Mouse (Mus musculus) embryonic facial prominence, embryonic 11.5 days (tissue): ENCODE measurements around the gene Khdrbs1. TPM values are rescaled to one million over a fixed set of nuclear protein-coding genes. Genes with fewer than 3 reads are reported as not detected.
A peak's percentile ranks its signal among the peaks of the same experiment; 100 is the strongest.

Source experiments
- ATAC-seq: fragments of 200-750 bp; cut with Nextera tagmentation; replicated peaks from 2 replicates; pipeline ENCODE4 v1.8.0; 2017; ENCODE audit warnings: low read depth; ENCODE audit not compliant: insufficient number of reproducible peaks, low FRiP score, low TSS enrichment
- DNase-seq: peaks from one replicate; pipeline ENCODE4 v3.0.0-alpha.2; 2015; ENCODE audit warnings: low spot score
- H3K27ac ChIP-seq: fragments of 300-500 bp; sonication (generic); replicated peaks from 2 replicates; pipeline ENCODE4 v1.5.1; 2014; ENCODE audit warnings: mild to moderate bottlenecking, low read depth, low read length, control low read depth
- H3K27me3 ChIP-seq: fragments of 300-500 bp; sonication (generic); 2 replicates; pipeline ENCODE4 v1.6.1; 2014; ENCODE audit warnings: mild to moderate bottlenecking, low read length, moderate library complexity, mixed read lengths; ENCODE audit not compliant: control insufficient read depth, insufficient read depth
- H3K36me3 ChIP-seq: fragments of 300-500 bp; sonication (generic); replicated peaks from 2 replicates; pipeline ENCODE4 v1.6.1; 2014; ENCODE audit warnings: low read depth, mild to moderate bottlenecking, low read length, moderate library complexity, mixed read lengths; ENCODE audit not compliant: control insufficient read depth, insufficient read depth
- H3K4me1 ChIP-seq: fragments of 300-500 bp; sonication (generic); 2 replicates; pipeline ENCODE4 v1.6.1; 2014; ENCODE audit warnings: low read length, mixed read lengths; ENCODE audit not compliant: control insufficient read depth, insufficient read depth
- H3K4me2 ChIP-seq: fragments of 300-500 bp; sonication (generic); 2 replicates; pipeline ENCODE4 v1.6.1; 2014; ENCODE audit warnings: low read depth, mild to moderate bottlenecking, control low read depth, low read length, moderate library complexity
- H3K4me3 ChIP-seq: fragments of 300-500 bp; sonication (generic); 2 replicates; pipeline ENCODE4 v1.5.1; 2014; ENCODE audit warnings: low read depth, low read length, control low read depth
- H3K9ac ChIP-seq: fragments of 300-500 bp; sonication (generic); replicated peaks from 2 replicates; pipeline ENCODE4 v1.6.1; 2014; ENCODE audit warnings: mild to moderate bottlenecking, control low read depth, low read length
- H3K9me3 ChIP-seq: fragments of 300-500 bp; sonication (generic); replicated peaks from 2 replicates; pipeline ENCODE4 v1.6.1; 2016; ENCODE audit warnings: mild to moderate bottlenecking, low read length, inconsistent platforms, mixed read lengths; ENCODE audit not compliant: control insufficient read depth
- WGBS: fragments of 180-500 bp; shearing (Covaris S2); extraction: QIAGEN DNeasy Blood & Tissue Kit; methylation state at CpG from one replicate; pipeline ENCODE4 v1.1.7; 2014; 5-methylcytosine and 5-hydroxymethylcytosine counted together
- polyA plus RNA-seq: library from polyadenylated mRNA; unstranded; fragments of >200 nt; fragmentation: Nextera tagmentation; extraction: Ambion mirVana; gene quantifications from 2 replicates; pipeline ENCODE4 v1.2.1, GENCODE M21; 2014

Gene Khdrbs1
- polyA plus RNA-seq, result 175 and 193 TPM in 2 replicates

DNA sequence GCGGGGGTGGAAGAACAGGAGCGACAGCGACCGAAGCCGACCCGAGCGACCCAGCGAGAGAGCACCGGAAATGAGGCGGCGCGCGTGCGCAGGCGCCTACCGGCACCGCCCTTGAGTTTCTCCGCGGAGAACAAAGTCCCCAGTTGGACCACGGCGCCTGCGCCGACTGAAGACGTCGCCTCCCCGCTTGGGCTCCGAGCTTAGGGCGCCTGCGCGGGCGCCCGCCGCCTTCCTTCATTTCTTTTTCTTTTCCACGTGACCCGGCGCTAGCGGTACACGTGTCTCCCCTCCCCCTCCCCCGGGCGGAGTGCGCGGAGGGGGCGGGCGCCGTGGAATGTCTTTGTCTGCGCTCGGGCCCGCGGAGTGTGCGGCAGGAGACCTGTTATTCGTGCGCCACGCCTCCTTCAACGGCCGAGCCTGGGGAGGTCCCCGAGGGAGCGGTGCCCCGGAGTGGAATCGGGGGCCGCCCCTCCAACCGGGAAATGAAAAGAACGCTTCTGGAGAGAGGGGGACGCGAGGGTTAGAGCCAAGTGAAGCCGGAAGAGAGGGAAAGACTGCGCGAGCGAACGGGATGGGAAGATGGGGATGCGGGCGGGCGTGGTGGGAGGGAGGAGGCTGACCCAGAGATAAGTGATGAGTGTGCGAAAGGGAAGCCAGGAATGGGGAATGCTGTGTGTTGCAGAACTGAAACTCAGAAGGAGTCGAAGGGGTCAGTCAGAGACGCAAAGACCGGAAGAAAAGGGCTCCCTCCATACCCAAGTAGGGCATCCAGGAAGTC lies at the start of gene Khdrbs1:
TSS of gene Khdrbs1 (minus strand) at position 72 of the 778 bp plus-strand sequence.
- WGBS, result under 1% methylated on average over 75 of the region's 76 CpGs
- H3K27ac ChIP-seq, result peak within 1 kb of the TSS; percentile 99
- no peaks in the 10 kb centered on the region for H3K9me3 ChIP-seq
- H3K4me1 ChIP-seq, result no peaks in the 10 kb centered on the region; the same call in 1 of the 2 replicates
- no peaks in the 10 kb centered on the region for H3K36me3 ChIP-seq
- H3K9ac ChIP-seq, result peak within 1 kb of the TSS; percentile 100
- DNase-seq, result peak; percentile 99
- ATAC-seq, result peak; percentile 91
- H3K4me3 ChIP-seq, result peak within 1 kb of the TSS; percentile 100
- no peaks in the 10 kb centered on the region for H3K27me3 ChIP-seq
- peak within 1 kb of the TSS; percentile 64 for H3K4me2 ChIP-seq

DNA sequence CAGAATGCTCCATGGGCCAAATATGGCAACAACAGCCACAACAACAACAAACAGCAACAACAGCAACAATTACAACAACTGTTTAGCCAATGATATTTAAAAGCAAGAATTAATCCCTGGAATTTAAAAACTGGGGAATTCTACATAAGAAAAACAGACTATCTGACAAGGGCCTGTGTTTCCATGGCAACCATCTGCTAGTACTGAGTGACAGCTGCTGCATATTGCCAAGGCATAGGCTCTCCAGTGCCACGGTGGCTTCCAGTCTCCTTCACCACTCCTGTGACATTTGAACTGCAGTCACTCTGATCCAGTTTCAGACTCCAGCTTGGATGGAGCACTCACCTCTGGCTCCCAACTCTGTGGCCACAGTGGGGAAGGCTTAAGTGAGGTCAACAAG lies 49.3 kb upstream of the Khdrbs1 start:
- DNase-seq (peak; percentile 55), ATAC-seq (no peak)
- 18% methylated on average over 1 of the region's 1 CpGs for WGBS

DNA sequence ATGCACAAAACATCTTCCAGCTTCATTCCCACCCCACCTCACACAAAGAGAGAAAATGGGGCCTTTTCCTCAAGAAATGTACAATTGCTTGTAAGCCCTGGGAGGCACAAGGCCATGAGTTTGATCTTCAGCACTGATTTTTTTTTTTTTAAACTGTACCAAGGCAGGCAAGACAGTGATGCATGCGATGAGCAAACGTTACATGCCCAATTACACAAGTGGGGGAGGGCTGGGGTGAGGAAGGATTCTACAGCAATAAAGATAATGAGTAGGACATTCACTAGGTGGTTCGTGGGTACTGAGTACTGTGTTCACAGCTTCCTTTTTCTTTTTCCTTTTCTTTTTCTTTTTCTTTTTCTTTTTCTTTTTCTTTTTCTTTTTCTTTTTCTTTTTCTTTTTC lies 48.4 kb upstream of the Khdrbs1 start:
- Histone ChIP-seq H3K36me3 (no peaks in the 10 kb centered on the region), H3K9me3 (no peaks in the 10 kb centered on the region), H3K4me2 (no peak overlapping the region), H3K27ac (no peak overlapping the region), H3K4me3 (no peak overlapping the region), H3K27me3 (no peaks in the 10 kb centered on the region), H3K9ac (no peak overlapping the region), H3K4me1 (peaks cover 3% of the 10 kb centered on the region; the same call in 1 of the 2 replicates)
- DNase-seq (no peak), ATAC-seq (no peak)
- WGBS, result 77% methylated on average over 3 of the region's 3 CpGs

More for the DNA sequence above, 49.3 kb upstream of the Khdrbs1 start:
- no peaks in the 10 kb centered on the region for H3K36me3 ChIP-seq
- H3K27ac ChIP-seq, result no peak overlapping the region
- H3K9ac ChIP-seq, result no peak overlapping the region
- H3K27me3 ChIP-seq, result no peaks in the 10 kb centered on the region
- no peak overlapping the region for H3K4me3 ChIP-seq
- no peak overlapping the region for H3K4me2 ChIP-seq
- peaks cover 3% of the 10 kb centered on the region; the same call in 1 of the 2 replicates for H3K4me1 ChIP-seq
- H3K9me3 ChIP-seq, result no peaks in the 10 kb centered on the region

DNA sequence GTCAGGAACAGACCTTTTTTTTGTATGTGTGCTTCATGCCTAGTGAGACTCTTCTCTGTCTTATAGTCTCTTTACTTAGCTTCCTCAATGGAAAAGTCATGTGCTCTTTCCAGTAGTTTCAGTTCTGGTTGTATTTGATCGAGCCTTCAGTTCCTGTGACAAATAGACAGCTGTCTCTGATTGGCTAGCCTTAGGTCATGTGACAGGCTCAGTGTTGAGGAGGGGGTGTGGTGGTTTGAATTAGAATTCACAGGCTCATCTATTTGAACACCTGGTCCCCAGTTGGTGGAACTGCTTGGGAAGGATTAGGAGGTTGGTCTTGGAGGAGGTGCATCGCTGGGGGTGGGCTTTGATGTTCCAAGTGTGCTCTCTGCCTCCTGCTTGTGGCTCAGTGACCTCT lies 47.5 kb upstream of the Khdrbs1 start:
- Histone ChIP-seq H3K36me3 (no peaks in the 10 kb centered on the region), H3K4me1 (no peaks in the 10 kb centered on the region), H3K27me3 (no peaks in the 10 kb centered on the region), H3K9me3 (no peaks in the 10 kb centered on the region), H3K27ac (no peak overlapping the region), H3K4me3 (no peak overlapping the region), H3K4me2 (no peak overlapping the region), H3K9ac (no peak overlapping the region)
- ATAC-seq (no peak), DNase-seq (no peak)
- WGBS, result 94% methylated on average over 2 of the region's 2 CpGs

DNA sequence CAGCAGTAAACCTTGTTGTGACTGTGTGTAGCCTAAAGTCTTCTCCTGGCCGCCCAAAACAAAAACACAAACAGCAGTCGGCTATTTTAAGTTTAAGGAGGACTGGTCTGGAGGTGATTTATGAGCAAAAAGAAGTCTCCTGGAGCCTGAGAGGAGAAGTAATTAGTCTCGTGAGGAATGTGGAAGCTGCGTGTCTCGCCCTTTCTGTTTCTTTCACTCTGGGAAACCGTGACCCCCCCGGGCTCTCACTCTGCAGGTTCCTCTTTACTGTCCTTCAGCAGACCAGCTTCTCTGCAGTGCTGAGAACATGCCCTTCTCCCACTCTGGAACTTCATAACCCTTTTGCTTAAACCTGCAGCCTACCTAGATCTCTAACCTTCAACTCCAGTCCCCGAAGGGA lies 46.6 kb upstream of the Khdrbs1 start:
- Histone ChIP-seq H3K27me3 (no peaks in the 10 kb centered on the region), H3K9me3 (no peaks in the 10 kb centered on the region), H3K4me1 (no peaks in the 10 kb centered on the region), H3K27ac (no peak overlapping the region), H3K4me2 (no peak overlapping the region), H3K9ac (no peak overlapping the region), H3K36me3 (no peaks in the 10 kb centered on the region), H3K4me3 (no peak overlapping the region)
- DNase-seq (no peak), ATAC-seq (no peak)
- WGBS, result 57% methylated on average over 8 of the region's 8 CpGs

DNA sequence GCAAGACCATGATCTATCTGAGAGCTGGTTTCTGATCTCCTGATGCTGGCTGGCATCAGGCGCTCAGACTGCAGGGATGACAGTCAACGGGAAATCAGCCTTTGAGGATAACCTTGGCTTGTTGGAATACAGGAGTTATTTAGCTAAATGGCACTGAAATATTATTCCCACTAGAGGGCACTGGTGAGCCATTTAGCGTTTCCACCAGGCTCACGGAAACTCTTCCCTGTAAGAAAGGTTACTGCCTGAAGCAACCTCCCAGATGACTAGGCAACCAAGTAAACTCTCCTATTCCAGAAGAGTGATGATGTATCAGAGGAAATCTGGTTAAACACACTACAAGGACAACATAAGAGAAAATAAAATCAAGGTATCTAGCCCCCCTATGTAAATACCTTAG lies 43.1 kb upstream of the Khdrbs1 start:
- DNase-seq (peak; percentile 94), ATAC-seq (no peak; the same call in 1 of the 2 replicates)
- H3K4me2 ChIP-seq, result no peak overlapping the region
- H3K27me3 ChIP-seq, result no peaks in the 10 kb centered on the region
- no peak overlapping the region for H3K27ac ChIP-seq
- H3K4me1 ChIP-seq, result peaks cover 3% of the 10 kb centered on the region
- H3K36me3 ChIP-seq, result no peaks in the 10 kb centered on the region
- H3K4me3 ChIP-seq, result no peak overlapping the region
- WGBS, result 5% methylated on average over 4 of the region's 4 CpGs
- no peak overlapping the region for H3K9ac ChIP-seq
- H3K9me3 ChIP-seq, result no peaks in the 10 kb centered on the region

DNA sequence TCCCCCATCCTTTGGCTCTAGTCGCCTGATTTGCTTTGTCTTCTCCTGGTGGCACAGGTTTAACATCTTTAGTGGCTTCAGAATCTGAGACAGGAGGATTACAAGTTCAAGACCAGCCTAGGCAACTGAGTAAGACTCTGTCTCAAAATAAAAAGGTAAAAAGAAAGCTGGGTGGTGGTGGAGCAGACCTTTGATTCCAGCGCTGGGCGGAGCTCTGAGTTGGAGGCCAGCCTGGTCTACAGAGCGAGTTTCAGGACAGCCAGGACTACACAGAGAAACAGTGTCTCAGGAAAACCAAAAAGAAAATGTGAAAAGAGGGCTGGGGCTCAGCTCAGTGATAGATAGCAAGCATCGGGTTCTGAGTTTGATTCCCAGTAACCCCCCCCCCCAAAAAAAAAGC lies 41.4 kb upstream of the Khdrbs1 start:
- no peak overlapping the region for H3K4me3 ChIP-seq
- peaks cover 3% of the 10 kb centered on the region for H3K4me1 ChIP-seq
- H3K9ac ChIP-seq, result no peak overlapping the region
- no peak for ATAC-seq
- H3K9me3 ChIP-seq, result no peaks in the 10 kb centered on the region
- H3K27ac ChIP-seq, result no peak overlapping the region
- H3K27me3 ChIP-seq, result no peaks in the 10 kb centered on the region
- no peak for DNase-seq
- H3K4me2 ChIP-seq, result no peak overlapping the region
- 78% methylated on average over 5 of the region's 5 CpGs for WGBS
- H3K36me3 ChIP-seq, result no peaks in the 10 kb centered on the region

DNA sequence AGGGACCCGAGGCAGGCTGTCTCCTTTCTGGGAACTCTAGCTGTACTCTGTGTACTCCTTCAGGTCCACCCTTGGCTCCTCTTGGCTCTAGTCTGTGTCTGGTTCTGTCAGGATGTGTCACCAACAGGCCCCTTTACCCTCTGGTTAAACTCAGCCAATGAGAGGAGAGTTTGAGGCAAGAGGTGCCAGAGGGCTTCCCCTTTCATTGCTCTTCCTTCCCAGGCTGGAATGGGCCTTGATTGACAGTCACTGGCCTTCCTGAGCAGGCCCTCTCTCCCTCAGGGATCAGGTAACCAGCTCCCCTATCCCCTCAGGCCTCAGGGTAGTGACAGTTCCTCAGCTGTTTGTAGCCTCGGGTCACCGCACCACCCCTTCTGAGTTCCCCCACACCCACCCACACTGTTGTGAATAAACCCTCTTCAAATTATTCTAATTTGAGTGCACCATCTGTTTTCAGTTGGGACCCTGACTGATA lies 40.8 kb upstream of the Khdrbs1 start:
- peak; percentile 61 for DNase-seq
- ATAC-seq, result peak; percentile 59
- Histone ChIP-seq H3K27ac (no peak overlapping the region), H3K9me3 (no peaks in the 10 kb centered on the region), H3K4me3 (no peak overlapping the region), H3K36me3 (no peaks in the 10 kb centered on the region), H3K4me1 (peaks cover 3% of the 10 kb centered on the region), H3K9ac (no peak overlapping the region), H3K27me3 (no peaks in the 10 kb centered on the region), H3K4me2 (no peak overlapping the region)
- WGBS, result 15% methylated on average over 3 of the region's 3 CpGs
